In the genomic region with DNA sequence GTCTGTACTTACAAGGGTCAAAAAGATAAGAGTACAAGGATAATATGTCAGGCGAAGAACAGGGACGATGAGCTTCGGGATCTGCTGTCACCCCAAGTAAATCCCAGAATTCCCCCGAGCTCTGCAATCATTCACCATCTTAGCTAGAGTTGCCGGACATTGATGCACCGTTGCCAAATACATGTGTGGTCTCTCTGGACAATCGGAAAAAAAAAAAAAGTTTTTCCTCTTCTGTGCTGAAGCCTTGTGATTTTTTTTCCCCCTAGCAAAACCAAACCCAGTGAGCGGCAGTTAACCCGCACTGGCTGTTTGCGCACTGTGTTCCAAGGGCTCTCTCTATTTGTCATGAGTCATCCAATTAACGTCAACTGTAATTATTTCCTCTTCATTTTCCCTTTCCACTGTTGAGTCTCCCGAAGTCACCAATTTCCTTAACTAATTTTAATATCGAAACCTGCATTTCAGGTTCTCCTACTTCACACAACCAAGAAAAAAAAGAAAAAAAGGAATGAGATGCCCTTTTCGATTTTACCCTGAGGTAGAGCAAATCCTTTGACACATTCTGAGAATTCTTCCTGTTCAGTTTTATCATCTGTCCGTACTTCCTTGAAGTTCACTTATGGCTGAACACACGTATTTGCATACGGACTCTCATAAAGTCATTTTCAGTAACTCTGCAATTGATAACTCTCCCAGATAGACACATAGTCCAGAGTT, we compare ENCODE assay signal across 8 mouse cellular contexts.
DNase-seq lines count a peak whose midpoint lies in the region; ATAC-seq and TF ChIP-seq lines count a peak whose summit lies in the region.

No protein-coding gene starts in this region.

- intact Hi-C loops in heart, postnatal 36 days (cut with DNase I), result loop anchor here (1.0 to 10.0 kb wide), 8 partner anchors 38 to 675 kb away; no protein-coding TSS in a partner anchor
- intact Hi-C loops in gastrocnemius, postnatal 36 days (cut with DNase I), result loop anchor here (2.0 to 10.0 kb wide), 4 partner anchors 113 to 515 kb away; no protein-coding TSS in a partner anchor

- no peak for DNase-seq in heart, postnatal 36 days
- DNase-seq in liver, embryonic 14.5 days (ENCODE audit: low read depth in 3 of 3, low spot score in 3 of 3), result no peak
- peak; percentile 82 for DNase-seq in retina, postnatal 1 day
- DNase-seq in gastrocnemius, postnatal 36 days, result no peak
- DNase-seq in layer of hippocampus, adult 9-11 months, result no peak

- H3K4me2 ChIP-seq in heart, embryonic 11.5 days, result peak overlapping the region; percentile 63
- H3K4me2 ChIP-seq in forebrain, embryonic 16.5 days (ENCODE audit: low read length), result peak overlapping the region; percentile 17
- peak overlapping the region; percentile 45 for H3K4me2 ChIP-seq in liver, embryonic 14.5 days (ENCODE audit: low read depth)

- no peaks in the 10 kb centered on the region for H3K9me3 ChIP-seq in heart, embryonic 11.5 days (replicated peaks; ENCODE audit: control insufficient read depth, low read length)
- no peaks in the 10 kb centered on the region for H3K9me3 ChIP-seq in ES-Bruce4 (replicated peaks; ENCODE audit: control insufficient read depth, insufficient read depth, low read length, poor library complexity, severe bottlenecking)
- H3K9me3 ChIP-seq in forebrain, embryonic 16.5 days (ENCODE audit: control insufficient read depth, low read length), result no peaks in the 10 kb centered on the region
- no peaks in the 10 kb centered on the region for H3K9me3 ChIP-seq in liver, embryonic 14.5 days (ENCODE audit: control insufficient read depth, low read length)

- no peak for TF ChIP-seq EP300 in ES-Bruce4 (IDR thresholded peaks at IDR 0.05; ENCODE audit: insufficient read depth, low read depth, low read length)
- TF ChIP-seq EP300 in liver, embryonic 14.5 days (IDR thresholded peaks at IDR 0.05; ENCODE audit: low read depth), result no peak

- H3K27me3 ChIP-seq in heart, embryonic 11.5 days (ENCODE audit: control insufficient read depth, insufficient read depth, low read length), result no peaks in the 10 kb centered on the region
- H3K27me3 ChIP-seq in ES-Bruce4 (ENCODE audit: control insufficient read depth, insufficient read depth, low read length, poor library complexity, severe bottlenecking), result no peaks in the 10 kb centered on the region
- H3K27me3 ChIP-seq in forebrain, embryonic 16.5 days (replicated peaks; ENCODE audit: control insufficient read depth, insufficient read depth, low read length), result no peaks in the 10 kb centered on the region
- no peaks in the 10 kb centered on the region for H3K27me3 ChIP-seq in liver, embryonic 14.5 days (ENCODE audit: control insufficient read depth, insufficient read depth, low read length)

- 44% methylated on average over 17 of the region's 17 CpGs for WGBS in heart, embryonic 11.5 days (ENCODE audit: insufficient replicate concordance)
- 67% methylated on average over 17 of the region's 17 CpGs for WGBS in forebrain, embryonic 16.5 days
- WGBS in liver, embryonic 14.5 days (ENCODE audit: insufficient replicate concordance), result 16% methylated on average over 17 of the region's 17 CpGs

- H3K4me3 ChIP-seq in heart, embryonic 11.5 days (ENCODE audit: low read depth, low read length), result peak overlapping the region; percentile 13; the same call in 1 of the 2 replicates
- no peak overlapping the region for H3K4me3 ChIP-seq in ES-Bruce4 (ENCODE audit: low read depth, low read length)
- H3K4me3 ChIP-seq in forebrain, embryonic 16.5 days (replicated peaks; ENCODE audit: low read length), result no peak overlapping the region
- H3K4me3 ChIP-seq in liver, embryonic 14.5 days (ENCODE audit: insufficient read depth in 1 of 2, low read depth in 2 of 2, low read length in 2 of 2), result peak overlapping the region; percentile 13 to 29; a peak in 2 of 4 replicates

- no peaks in the 10 kb centered on the region for H3K36me3 ChIP-seq in heart, embryonic 11.5 days (ENCODE audit: control insufficient read depth, insufficient read depth, low read length)
- H3K36me3 ChIP-seq in ES-Bruce4 (ENCODE audit: control insufficient read depth, insufficient read depth, low read length, poor library complexity, severe bottlenecking), result no peaks in the 10 kb centered on the region
- no peaks in the 10 kb centered on the region for H3K36me3 ChIP-seq in forebrain, embryonic 16.5 days (ENCODE audit: control insufficient read depth, insufficient read depth)
- H3K36me3 ChIP-seq in liver, embryonic 14.5 days (replicated peaks; ENCODE audit: control insufficient read depth, insufficient read depth, low read depth), result no peaks in the 10 kb centered on the region

- ATAC-seq in heart, embryonic 11.5 days (replicated peaks; ENCODE audit: insufficient number of reproducible peaks, low FRiP score, low TSS enrichment), result no peak
- peak; percentile 23; the same call in 1 of the 2 replicates for ATAC-seq in forebrain, embryonic 16.5 days
- ATAC-seq in liver, embryonic 14.5 days (ENCODE audit: insufficient read depth), result no peak

- H3K4me1 ChIP-seq in heart, embryonic 11.5 days (ENCODE audit: control insufficient read depth, insufficient read depth, low read length), result no peaks in the 10 kb centered on the region; the same call in 1 of the 2 replicates
- H3K4me1 ChIP-seq in ES-Bruce4 (ENCODE audit: control insufficient read depth, insufficient read depth, low read length), result no peaks in the 10 kb centered on the region
- H3K4me1 ChIP-seq in forebrain, embryonic 16.5 days (replicated peaks; ENCODE audit: control insufficient read depth, insufficient read depth, low read length), result peaks cover 13% of the 10 kb centered on the region
- H3K4me1 ChIP-seq in liver, embryonic 14.5 days (replicated peaks; ENCODE audit: control insufficient read depth in 2 of 2, insufficient read depth in 2 of 2, low read length in 1 of 2), result peaks cover 0 to 19% of the 10 kb centered on the region in 2 experiments; a peak in 3 of 4 replicates

- no peak overlapping the region for H3K27ac ChIP-seq in heart, embryonic 11.5 days (ENCODE audit: low read depth, low read length)
- H3K27ac ChIP-seq in ES-Bruce4 (ENCODE audit: insufficient read depth, low read length), result no peak overlapping the region
- no peak overlapping the region for H3K27ac ChIP-seq in forebrain, embryonic 16.5 days (ENCODE audit: low read length)
- no peak overlapping the region for H3K27ac ChIP-seq in liver, embryonic 14.5 days

- no peak for TF ChIP-seq POLR2A in ES-Bruce4 (IDR thresholded peaks at IDR 0.05; ENCODE audit: insufficient read depth, low read length)

- no peak for TF ChIP-seq CTCF in ES-Bruce4 (IDR thresholded peaks at IDR 0.05; ENCODE audit: low read depth, low read length)
- TF ChIP-seq CTCF in liver, embryonic 14.5 days (IDR thresholded peaks at IDR 0.05; ENCODE audit: low read depth), result no peak

- no peak overlapping the region for H3K9ac ChIP-seq in heart, embryonic 11.5 days (ENCODE audit: low read depth, low read length)
- peak overlapping the region; percentile 43; the same call in 1 of the 2 replicates for H3K9ac ChIP-seq in ES-Bruce4 (ENCODE audit: low read depth, poor library complexity, severe bottlenecking)
- H3K9ac ChIP-seq in forebrain, embryonic 16.5 days (replicated peaks; ENCODE audit: low read depth, low read length), result no peak overlapping the region
- H3K9ac ChIP-seq in liver, embryonic 14.5 days (replicated peaks), result no peak overlapping the region

Comparison
In these comparisons a context has a peak if more than half of its experiments do, and no peak if none do; other contexts are left out.
1. H3K4me3 ChIP-seq: peak in heart, embryonic 11.5 days (single experiment) and liver, embryonic 14.5 days (2 of 2); none in ES-Bruce4 (single experiment) and forebrain, embryonic 16.5 days (single experiment).
2. Peak in every context shown above with its lines, with median percentiles within 50 percentile points of each other: H3K4me2 ChIP-seq.